Mouse (Mus musculus) retina, embryonic 14.5 days (tissue): ENCODE measurements around the gene Psmb3.
A peak's percentile ranks its signal among the peaks of the same experiment; 100 is the strongest.
"Not testable (repeated sequence)": the region's sequence is repeated elsewhere in the genome, so short reads cannot be mapped to it uniquely, and the experiment has no call there.

Source experiments
- DNase-seq: peaks from one replicate; pipeline ENCODE4 v3.0.0-alpha.2; 2015; ENCODE audit warnings: low spot score

Gene Psmb3

GRCm38 (mm10) chr11:97703039-97703826 lies at the start of gene Psmb3:
TSS of gene Psmb3 (plus strand) at chr11:97703399.
- DNase-seq: peak; percentile 100

- no peak for DNase-seq
These were observed 49.0 kb upstream of the Psmb3 start for GRCm38 (mm10) chr11:97654210-97654609.

GRCm38 (mm10) chr11:97656269-97656971 lies 46.8 kb upstream of the Psmb3 start:
- DNase-seq: no peak

GRCm38 (mm10) chr11:97657184-97657945 lies 45.8 kb upstream of the Psmb3 start:
- DNase-seq: no peak

- DNase-seq: not testable (repeated sequence)
These were observed 45.2 kb upstream of the Psmb3 start for GRCm38 (mm10) chr11:97657967-97658366.

- DNase-seq: no peak
These were observed 44.4 kb upstream of the Psmb3 start for GRCm38 (mm10) chr11:97658751-97659266.

GRCm38 (mm10) chr11:97659267-97659989 lies 43.8 kb upstream of the Psmb3 start:
- no peak for DNase-seq

- peak; percentile 80 for DNase-seq
These were observed 43.0 kb upstream of the Psmb3 start for GRCm38 (mm10) chr11:97659990-97660714.

GRCm38 (mm10) chr11:97660734-97661647 lies 42.2 kb upstream of the Psmb3 start:
- DNase-seq: no peak

GRCm38 (mm10) chr11:97661648-97662133 lies 41.5 kb upstream of the Psmb3 start:
- DNase-seq: no peak

- DNase-seq: no peak
These were observed 40.8 kb upstream of the Psmb3 start for GRCm38 (mm10) chr11:97662207-97662892.

GRCm38 (mm10) chr11:97662893-97663527 lies 40.2 kb upstream of the Psmb3 start, which contains the start of gene Mllt6:
TSS of gene Mllt6 (plus strand) at chr11:97663414.
- DNase-seq: peak; percentile 85

GRCm38 (mm10) chr11:97663528-97664338 lies 39.5 kb upstream of the Psmb3 start:
- peak; percentile 64 for DNase-seq

GRCm38 (mm10) chr11:97664339-97664665 lies 38.9 kb upstream of the Psmb3 start:
- DNase-seq: no peak

GRCm38 (mm10) chr11:97664771-97665240 lies 38.4 kb upstream of the Psmb3 start:
- DNase-seq: no peak

- no peak for DNase-seq
These were observed 37.8 kb upstream of the Psmb3 start for GRCm38 (mm10) chr11:97665431-97665830.

GRCm38 (mm10) chr11:97666221-97666620 lies 37.0 kb upstream of the Psmb3 start:
- DNase-seq: no peak

- DNase-seq: no peak
These were observed 36.4 kb upstream of the Psmb3 start for GRCm38 (mm10) chr11:97666794-97667193.
